Mouse (Mus musculus) yolk sac, embryonic 10.5 days (tissue): ENCODE results near the gene Lamb1.

Source experiments
- DNase-seq: peaks from one replicate; pipeline ENCODE4 v3.0.0-alpha.2; 2017; ENCODE audit warnings: low spot score

Lamb1 gene

GRCm38 (mm10) chr12:31314310-31314709, 49.3 kb downstream of the Lamb1 start:
- DNase-seq, result no peak

GRCm38 (mm10) chr12:31315961-31316360, 50.9 kb downstream of the Lamb1 start:
- DNase-seq, result no peak

- no peak for DNase-seq
Measured at GRCm38 (mm10) chr12:31317670-31318408, 52.8 kb downstream of the Lamb1 start.

- no peak for DNase-seq
Measured at GRCm38 (mm10) chr12:31318409-31318963, 53.5 kb downstream of the Lamb1 start.

- no peak for DNase-seq
Measured at GRCm38 (mm10) chr12:31320817-31321216, 55.8 kb downstream of the Lamb1 start.

- no peak for DNase-seq
Measured at GRCm38 (mm10) chr12:31321532-31321931, 56.5 kb downstream of the Lamb1 start.

- DNase-seq, result no peak
Measured at GRCm38 (mm10) chr12:31323136-31323695, 58.2 kb downstream of the Lamb1 start.

- DNase-seq, result no peak
Measured at GRCm38 (mm10) chr12:31327139-31327538, 62.1 kb downstream of the Lamb1 start.

- no peak for DNase-seq
Measured at GRCm38 (mm10) chr12:31333261-31333660, 68.2 kb downstream of the Lamb1 start.

- no peak for DNase-seq
Measured at GRCm38 (mm10) chr12:31350191-31350943, 85.3 kb downstream of the Lamb1 start.

GRCm38 (mm10) chr12:31350944-31351928, 86.2 kb downstream of the Lamb1 start, which contains the start of gene Dld:
Gene Dld, minus strand, starts transcription at chr12:31351453.
- DNase-seq, result peak; percentile 96

GRCm38 (mm10) chr12:31366428-31366827, 101.4 kb downstream of the Lamb1 start:
- no peak for DNase-seq

- no peak for DNase-seq
Measured at GRCm38 (mm10) chr12:31367721-31368120, 102.7 kb downstream of the Lamb1 start.

GRCm38 (mm10) chr12:31369118-31369517, 104.1 kb downstream of the Lamb1 start:
- DNase-seq, result peak; percentile 59

GRCm38 (mm10) chr12:31369656-31370055, 104.6 kb downstream of the Lamb1 start:
- no peak for DNase-seq

GRCm38 (mm10) chr12:31374603-31375282, 109.7 kb downstream of the Lamb1 start:
- DNase-seq, result peak; percentile 58

- no peak for DNase-seq
Measured at GRCm38 (mm10) chr12:31375283-31375615, 110.2 kb downstream of the Lamb1 start.

GRCm38 (mm10) chr12:31376326-31376950, 111.4 kb downstream of the Lamb1 start:
- peak; percentile 28 for DNase-seq

- DNase-seq, result no peak
Measured at GRCm38 (mm10) chr12:31377241-31377640, 112.2 kb downstream of the Lamb1 start.
